In genomic region chr11:82952612-82953542, GRCm38 (mm10) we compare ENCODE assay signal across 9 mouse cellular contexts. TPM values are rescaled to one million over a fixed set of nuclear protein-coding genes. Genes with fewer than 3 reads are reported as not detected.
DNase-seq lines count a peak whose midpoint lies in the region; ATAC-seq and TF ChIP-seq lines count a peak whose summit lies in the region.
"Had no signal": no experiment of that assay in that cellular context is flagged by ENCODE, and none has a peak within 500 bp of the region (broad histone marks: within the 10 kb centered on the region; RNA-seq: fewer than 3 reads in every experiment).

No protein-coding gene starts in this region.

- peak overlapping the region; percentile 39; the same call in 1 of the 2 replicates for H3K4me2 ChIP-seq in lung, embryonic 16.5 days (ENCODE audit: low read depth, low read length)
- H3K4me2 ChIP-seq in stomach, postnatal 0 days (replicated peaks; ENCODE audit: low read depth), result peak overlapping the region; percentile 31

- DNase-seq in kidney, adult 18-20 months, result peak; percentile 29
- no peak for DNase-seq in kidney, adult 11 months
- peak; percentile 41 to 63 for DNase-seq in heart, postnatal 36 days
- DNase-seq in stomach, postnatal 0 days (ENCODE audit: low spot score), result no peak
- no peak for DNase-seq in gastrocnemius, adult 8-10 months (ENCODE audit: low spot score in 2 of 2)

- H3K9me3 ChIP-seq in lung, embryonic 16.5 days (ENCODE audit: control insufficient read depth, low read length), result no peaks in the 10 kb centered on the region
- H3K9me3 ChIP-seq in stomach, postnatal 0 days (ENCODE audit: control insufficient read depth, low read length), result no peaks in the 10 kb centered on the region

- peaks cover 28% of the 10 kb centered on the region for H3K27me3 ChIP-seq in lung, embryonic 16.5 days (ENCODE audit: control insufficient read depth, insufficient read depth, low read depth, low read length)
- H3K27me3 ChIP-seq in stomach, postnatal 0 days (ENCODE audit: control insufficient read depth, insufficient read depth, low read length), result 0 out of 2 replicates have a peak, but pooled peaks cover 3% of the 10 kb centered on the region

- intact Hi-C loops in heart, postnatal 36 days (cut with DNase I), result loop anchor here (2.0 kb wide), 1 partner anchor 18 kb away; no protein-coding TSS in a partner anchor

- H3K27ac ChIP-seq in lung, embryonic 16.5 days (ENCODE audit: low read length), result no peak overlapping the region
- H3K27ac ChIP-seq in stomach, postnatal 0 days (replicated peaks), result peak overlapping the region; percentile 69

- WGBS in lung, embryonic 16.5 days, result 51% methylated on average over 9 of the region's 9 CpGs
- 57% methylated on average over 9 of the region's 9 CpGs for WGBS in stomach, postnatal 0 days

- no peak for TF ChIP-seq CTCF in stomach, postnatal 0 days (IDR thresholded peaks at IDR 0.05; ENCODE audit: low read depth)

- ATAC-seq in lung, embryonic 16.5 days (ENCODE audit: low read depth), result no peak
- no peak for ATAC-seq in stomach, postnatal 0 days (ENCODE audit: low FRiP score, low TSS enrichment)
- no peak for ATAC-seq in frontal cortex, adult (ENCODE audit: low TSS enrichment)
- no peak for ATAC-seq in erythroblast, adult 5-6 weeks (replicated peaks; ENCODE audit: low FRiP score, poor library complexity, severe bottlenecking)
- ATAC-seq: Patski had no signal

- no peaks in the 10 kb centered on the region for H3K4me1 ChIP-seq in lung, embryonic 16.5 days (replicated peaks; ENCODE audit: control insufficient read depth, insufficient read depth, low read length)
- H3K4me1 ChIP-seq in stomach, postnatal 0 days (replicated peaks; ENCODE audit: control insufficient read depth, insufficient read depth), result no peaks in the 10 kb centered on the region

- no peak for TF ChIP-seq EP300 in stomach, postnatal 0 days (optimal IDR thresholded peaks at IDR 0.05)

- no peaks in the 10 kb centered on the region for H3K36me3 ChIP-seq in lung, embryonic 16.5 days (ENCODE audit: control insufficient read depth, insufficient read depth, low read length)
- H3K36me3 ChIP-seq in stomach, postnatal 0 days (ENCODE audit: control insufficient read depth, insufficient read depth, low read length), result no peaks in the 10 kb centered on the region

- no peak overlapping the region for H3K9ac ChIP-seq in lung, embryonic 16.5 days (ENCODE audit: low read length)
- H3K9ac ChIP-seq in stomach, postnatal 0 days (ENCODE audit: low read length), result no peak overlapping the region

- H3K4me3 ChIP-seq in lung, embryonic 16.5 days (ENCODE audit: low read length), result peak overlapping the region; percentile 35
- H3K4me3 ChIP-seq in stomach, postnatal 0 days (ENCODE audit: low read depth, low read length), result peak overlapping the region; percentile 26

RNA-seq across cellular contexts. Expression of gene Slfn5, which starts 1.7 kb away (rescaled TPM):
- 10 to 100 TPM; 62.8 to 83.5 TPM for total RNA-seq in heart, postnatal 36 days (2021)
- polyA plus RNA-seq in lung, embryonic 16.5 days (2015; fragmentation: Nextera tagmentation; extraction: Ambion mirVana), result 4.1 and 4.5 TPM in 2 replicates
- 2.6 TPM in 2 replicates for polyA plus RNA-seq in stomach, postnatal 0 days (2015; fragmentation: Nextera tagmentation; extraction: Ambion mirVana)
- total RNA-seq in gastrocnemius, adult 8-10 months (2022), result 10 to 100 TPM; 10.1 to 16.3 (median 12.4) TPM
- 6.9 TPM in 2 replicates for total RNA-seq in erythroblast, adult 5-6 weeks (2015; ENCODE audit: low replicate concordance)
- 10.6 and 11.0 TPM in 2 replicates for total RNA-seq in erythroblast, adult 5-6 weeks (2017; ENCODE audit: low replicate concordance)
- polyA plus RNA-seq: Patski had no signal

RNA-seq across cellular contexts. Expression of gene Slfn9, which starts 38.8 kb away (rescaled TPM):
- 1 to 10 TPM in 1 of 2 experiments, under 1 TPM in 1; 0.92 to 1.4 TPM for total RNA-seq in heart, postnatal 36 days (2021)
- 29.3 and 33.9 TPM in 2 replicates for polyA plus RNA-seq in lung, embryonic 16.5 days (2015; fragmentation: Nextera tagmentation; extraction: Ambion mirVana)
- polyA plus RNA-seq in stomach, postnatal 0 days (2015; fragmentation: Nextera tagmentation; extraction: Ambion mirVana), result 4.4 and 5.1 TPM in 2 replicates
- total RNA-seq in gastrocnemius, adult 8-10 months (2022), result under 1 TPM; 0.05 to 0.18 (median 0.09) TPM
- total RNA-seq in erythroblast, adult 5-6 weeks (2015; ENCODE audit: low replicate concordance), result 4.0 and 7.1 TPM in 2 replicates
- 3.5 and 4.5 TPM in 2 replicates for total RNA-seq in erythroblast, adult 5-6 weeks (2017; ENCODE audit: low replicate concordance)

RNA-seq across cellular contexts. Expression of gene Unc45b, which starts 42.5 kb away (rescaled TPM):
- total RNA-seq in heart, postnatal 36 days (2021), result 100 to 1,000 TPM; 182 to 201 TPM
- polyA plus RNA-seq in lung, embryonic 16.5 days (2015; fragmentation: Nextera tagmentation; extraction: Ambion mirVana), result 14.5 and 16.2 TPM in 2 replicates
- polyA plus RNA-seq in stomach, postnatal 0 days (2015; fragmentation: Nextera tagmentation; extraction: Ambion mirVana), result 0.99 and 1.2 TPM in 2 replicates
- 100 to 1,000 TPM; 184 to 219 (median 203) TPM for total RNA-seq in gastrocnemius, adult 8-10 months (2022)
- not detected in 2 replicates for total RNA-seq in erythroblast, adult 5-6 weeks (2015; ENCODE audit: low replicate concordance)
- not detected in 2 replicates for total RNA-seq in erythroblast, adult 5-6 weeks (2017; ENCODE audit: low replicate concordance)
- polyA plus RNA-seq: Patski had no signal

RNA-seq across cellular contexts. Expression of gene Nle1, which starts 44.7 kb away (rescaled TPM):
- 10 to 100 TPM; 11.3 to 13.3 TPM for total RNA-seq in heart, postnatal 36 days (2021)
- polyA plus RNA-seq in lung, embryonic 16.5 days (2015; fragmentation: Nextera tagmentation; extraction: Ambion mirVana), result 23.6 and 30.5 TPM in 2 replicates
- 15.3 and 16.8 TPM in 2 replicates for polyA plus RNA-seq in stomach, postnatal 0 days (2015; fragmentation: Nextera tagmentation; extraction: Ambion mirVana)
- total RNA-seq in gastrocnemius, adult 8-10 months (2022), result 10 to 100 TPM in 3 of 4 experiments, 1 to 10 TPM in 1; 9.0 to 12.9 (median 10.9) TPM
- 3.3 and 5.8 TPM in 2 replicates for total RNA-seq in erythroblast, adult 5-6 weeks (2015; ENCODE audit: low replicate concordance)
- total RNA-seq in erythroblast, adult 5-6 weeks (2017; ENCODE audit: low replicate concordance), result 1.5 and 6.5 TPM in 2 replicates

Comparison
In these comparisons a context has a peak if more than half of its experiments do, and no peak if none do; other contexts are left out.
1. DNase-seq: peak in kidney, adult 18-20 months (single experiment) and heart, postnatal 36 days (2 of 2); none in kidney, adult 11 months (single experiment), stomach, postnatal 0 days (single experiment) and gastrocnemius, adult 8-10 months (0 of 2).
2. RNA of gene Unc45b, which starts 42.5 kb away (total RNA-seq): 184 to 219 TPM in gastrocnemius, adult 8-10 months and 182 to 201 TPM in heart, postnatal 36 days; not detected in erythroblast, adult 5-6 weeks; every median in the first group is over 100 times any median in the second.